Mouse (Mus musculus) liver, embryonic 12.5 days (tissue): ENCODE measurements around the gene Adamts12. TPM values are rescaled to one million over a fixed set of nuclear protein-coding genes. Genes with fewer than 3 reads are reported as not detected.

Experiments
- ATAC-seq: fragments of 200-750 bp; cut with Nextera tagmentation; 2 replicates; pipeline ENCODE4 v1.8.0; 2017; ENCODE audit warnings: moderate number of reproducible peaks, mild to moderate bottlenecking, moderate library complexity
- H3K27ac ChIP-seq: fragments of 300-500 bp; sonication (generic); 2 replicates; pipeline ENCODE4 v1.5.1; 2016; ENCODE audit warnings: mild to moderate bottlenecking
- H3K27me3 ChIP-seq: fragments of 300-500 bp; sonication (generic); replicated peaks from 2 replicates; pipeline ENCODE4 v1.6.1; 2016; ENCODE audit warnings: mild to moderate bottlenecking, moderate library complexity
- H3K36me3 ChIP-seq: fragments of 300-500 bp; sonication (generic); 2 replicates; pipeline ENCODE4 v1.6.1; 2016; ENCODE audit warnings: mild to moderate bottlenecking, moderate library complexity
- H3K4me1 ChIP-seq: fragments of 300-500 bp; sonication (generic); 2 replicates; pipeline ENCODE4 v1.6.1; 2016
- H3K4me2 ChIP-seq: fragments of 300-500 bp; sonication (generic); 2 replicates; pipeline ENCODE4 v1.6.1; 2016; ENCODE audit warnings: mild to moderate bottlenecking, moderate library complexity
- H3K4me3 ChIP-seq: fragments of 300-500 bp; sonication (generic); 2 replicates; pipeline ENCODE4 v1.5.1; 2016; ENCODE audit warnings: mild to moderate bottlenecking, moderate library complexity
- H3K9ac ChIP-seq: fragments of 300-500 bp; sonication (generic); 2 replicates; pipeline ENCODE4 v1.6.1; 2016; ENCODE audit warnings: mild to moderate bottlenecking, moderate library complexity
- H3K9me3 ChIP-seq: fragments of 300-500 bp; sonication (generic); replicated peaks from 2 replicates; pipeline ENCODE4 v1.6.1; 2016; ENCODE audit warnings: mild to moderate bottlenecking, moderate library complexity
- WGBS: fragments of 180-500 bp; shearing (Covaris S2); methylation state at CpG from one replicate; pipeline ENCODE4 v1.1.7; 2016; ENCODE audit not compliant: insufficient replicate concordance; 5-methylcytosine and 5-hydroxymethylcytosine counted together
- polyA plus RNA-seq: library from polyadenylated mRNA; unstranded; fragments of >200 nt; fragmentation: Nextera tagmentation; extraction: Ambion mirVana; gene quantifications from 2 replicates; pipeline ENCODE4 v1.2.1, GENCODE M21; 2016

Adamts12 gene
- polyA plus RNA-seq, 1 experiment from 2014 or later, result 0.87 TPM

DNA sequence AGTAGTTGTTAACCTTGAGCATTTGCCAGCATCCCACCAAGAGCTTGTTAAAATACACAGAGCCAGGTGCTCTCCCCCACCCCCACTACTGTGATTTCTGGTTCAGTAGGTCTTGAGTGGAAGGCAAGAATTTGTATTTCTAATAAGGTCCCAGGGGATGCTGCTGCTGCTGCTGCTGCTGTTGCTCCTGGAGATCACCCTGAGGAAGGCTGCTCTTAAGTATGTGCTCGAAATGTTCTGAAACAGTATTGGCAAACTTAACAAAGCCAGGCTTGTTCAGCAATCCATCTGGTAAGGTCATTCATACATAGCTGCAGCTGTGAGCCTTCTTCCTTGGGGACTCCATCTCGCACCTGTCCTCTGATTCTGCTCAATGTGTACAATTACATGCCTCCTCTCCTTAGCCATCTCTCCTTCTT, 115.2 kb downstream of the Adamts12 start:
- 55% methylated on average over 2 of the region's 2 CpGs for WGBS

DNA sequence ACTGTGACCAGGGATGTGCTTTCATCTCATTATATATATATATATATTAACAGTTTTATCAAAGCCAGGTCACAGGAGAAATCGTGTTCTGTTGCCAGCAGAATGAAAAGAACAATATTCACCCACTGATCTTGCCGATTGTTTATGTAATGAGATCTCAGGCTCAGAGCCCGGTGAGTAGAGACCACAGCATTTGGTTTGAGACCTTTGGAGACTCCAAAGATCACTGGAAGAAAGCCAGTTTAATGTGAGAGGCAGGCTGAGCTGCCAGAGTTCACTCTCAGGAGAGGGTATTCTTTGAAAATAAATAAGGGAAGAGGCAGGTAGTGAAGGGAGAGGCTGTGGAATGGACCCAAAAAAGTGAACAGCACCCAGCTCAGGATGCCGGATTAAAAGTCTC, 122.1 kb downstream of the Adamts12 start:
- Histone ChIP-seq H3K36me3 (no peaks in the 10 kb centered on the region), H3K27me3 (no peaks in the 10 kb centered on the region), H3K4me2 (no peak overlapping the region), H3K9ac (no peak overlapping the region), H3K27ac (no peak overlapping the region), H3K4me1 (no peaks in the 10 kb centered on the region), H3K4me3 (no peak overlapping the region), H3K9me3 (no peaks in the 10 kb centered on the region)
- WGBS, result 55% methylated on average over 4 of the region's 4 CpGs
- ATAC-seq, result no peak

More for the DNA sequence above, 115.2 kb downstream of the Adamts12 start:
- ATAC-seq, result no peak
- Histone ChIP-seq H3K36me3 (no peaks in the 10 kb centered on the region), H3K27ac (no peak overlapping the region), H3K4me2 (no peak overlapping the region), H3K4me3 (no peak overlapping the region), H3K9ac (no peak overlapping the region), H3K9me3 (no peaks in the 10 kb centered on the region), H3K4me1 (no peaks in the 10 kb centered on the region), H3K27me3 (no peaks in the 10 kb centered on the region)

DNA sequence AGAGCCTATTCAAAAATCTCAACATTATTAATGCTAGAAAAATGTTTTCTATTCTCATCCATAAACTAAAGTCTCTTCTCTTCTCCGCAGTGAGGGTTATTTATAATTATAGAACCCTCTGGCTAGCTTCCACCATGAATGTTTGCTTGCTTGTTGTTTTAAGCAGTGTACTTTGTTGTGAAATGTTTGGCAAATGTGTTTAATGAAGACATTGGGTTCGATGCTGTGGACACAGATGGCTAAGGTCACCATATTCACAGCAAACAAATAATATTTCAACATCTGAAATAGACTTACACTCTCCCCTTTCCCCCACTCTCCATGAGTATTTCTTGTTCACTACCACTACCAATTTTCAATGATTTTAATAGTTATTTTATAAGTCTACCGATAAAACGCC, 125.9 kb downstream of the Adamts12 start:
- Histone ChIP-seq H3K27me3 (no peaks in the 10 kb centered on the region), H3K36me3 (no peaks in the 10 kb centered on the region), H3K4me3 (no peak overlapping the region), H3K9me3 (no peaks in the 10 kb centered on the region), H3K27ac (no peak overlapping the region), H3K4me1 (no peaks in the 10 kb centered on the region), H3K4me2 (no peak overlapping the region), H3K9ac (no peak overlapping the region)
- WGBS, result 61% methylated on average over 4 of the region's 4 CpGs
- ATAC-seq, result no peak

DNA sequence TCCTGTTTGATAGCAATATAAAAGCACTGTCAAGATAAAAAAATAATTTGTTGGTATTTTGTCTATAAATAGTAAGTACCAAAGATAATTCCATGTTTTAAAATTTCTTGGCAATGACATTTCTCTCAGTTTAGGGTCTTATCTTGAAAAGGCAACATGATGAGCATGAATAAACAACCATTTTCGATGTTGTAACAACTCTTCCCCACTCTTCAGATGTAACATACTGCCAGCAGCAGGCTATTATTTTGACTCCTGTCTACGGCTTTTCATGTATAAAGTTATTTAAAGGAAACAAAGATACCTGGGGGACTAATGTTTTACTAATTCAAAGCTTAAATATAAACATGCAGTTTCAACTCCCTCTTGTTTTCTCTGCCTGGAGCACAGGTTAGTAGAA, 128.2 kb downstream of the Adamts12 start:
- no peak overlapping the region for H3K27ac ChIP-seq
- no peaks in the 10 kb centered on the region for H3K9me3 ChIP-seq
- no peaks in the 10 kb centered on the region for H3K4me1 ChIP-seq
- 56% methylated on average over 2 of the region's 2 CpGs for WGBS
- no peak overlapping the region for H3K9ac ChIP-seq
- no peak overlapping the region for H3K4me2 ChIP-seq
- ATAC-seq, result no peak
- H3K36me3 ChIP-seq, result no peaks in the 10 kb centered on the region
- H3K4me3 ChIP-seq, result no peak overlapping the region
- no peaks in the 10 kb centered on the region for H3K27me3 ChIP-seq

DNA sequence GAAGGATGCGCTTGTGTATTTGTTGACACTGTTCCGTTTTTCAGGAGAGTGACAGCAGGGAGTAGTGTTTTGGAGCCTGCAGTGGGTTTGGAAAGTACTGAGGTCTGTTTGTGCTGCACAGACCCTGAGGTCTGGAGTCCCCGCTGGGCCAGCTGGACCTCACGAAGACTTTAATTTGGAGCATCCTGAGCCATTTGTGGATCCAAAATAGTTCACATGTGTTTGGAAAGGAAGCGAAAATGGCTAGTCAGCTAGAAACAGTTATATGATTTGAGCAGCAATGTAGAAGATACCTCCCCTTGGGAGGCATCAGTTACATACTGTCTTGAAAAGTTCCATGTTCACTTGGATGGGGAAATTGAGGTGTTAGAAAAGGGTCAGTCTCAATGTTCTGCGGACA, 132.5 kb downstream of the Adamts12 start:
- Histone ChIP-seq H3K4me1 (no peaks in the 10 kb centered on the region), H3K9me3 (no peaks in the 10 kb centered on the region), H3K36me3 (no peaks in the 10 kb centered on the region), H3K9ac (no peak overlapping the region), H3K4me3 (no peak overlapping the region), H3K4me2 (no peak overlapping the region), H3K27ac (no peak overlapping the region), H3K27me3 (no peaks in the 10 kb centered on the region)
- 73% methylated on average over 6 of the region's 6 CpGs for WGBS
- no peak for ATAC-seq

DNA sequence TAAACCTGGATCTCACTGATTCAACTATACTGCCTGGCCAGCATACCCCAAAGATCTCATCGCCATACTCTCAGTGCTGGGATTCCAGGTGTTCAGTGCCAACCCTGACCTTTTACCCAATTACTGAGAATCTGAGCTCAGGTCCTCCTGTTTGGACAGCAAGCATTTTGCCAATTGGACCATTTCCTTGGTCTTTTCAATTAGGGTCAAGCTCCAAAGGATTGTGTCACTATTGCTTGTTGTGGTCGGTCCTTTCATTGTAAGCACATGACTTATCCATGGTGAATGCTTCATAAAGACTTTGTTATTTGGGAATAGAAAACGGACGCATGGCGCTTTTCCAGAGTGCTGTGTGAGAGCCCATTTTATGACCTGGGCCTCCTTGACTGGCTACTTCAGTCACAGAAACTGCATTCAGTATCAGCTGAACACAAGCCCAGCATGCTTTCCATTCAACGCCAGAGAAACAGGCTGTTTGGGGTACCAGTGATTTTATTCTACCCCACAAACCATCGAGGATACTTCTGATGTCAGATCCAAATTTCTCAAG, 133.7 kb downstream of the Adamts12 start:
- WGBS, result 68% methylated on average over 7 of the region's 7 CpGs
- Histone ChIP-seq H3K9me3 (no peaks in the 10 kb centered on the region), H3K36me3 (no peaks in the 10 kb centered on the region), H3K27ac (no peak overlapping the region), H3K4me2 (no peak overlapping the region), H3K9ac (no peak overlapping the region), H3K4me3 (no peak overlapping the region), H3K27me3 (no peaks in the 10 kb centered on the region), H3K4me1 (no peaks in the 10 kb centered on the region)
- no peak for ATAC-seq

- no peaks in the 10 kb centered on the region for H3K27me3 ChIP-seq
- no peak overlapping the region for H3K9ac ChIP-seq
- no peaks in the 10 kb centered on the region for H3K36me3 ChIP-seq
- no peak overlapping the region for H3K27ac ChIP-seq
- no peaks in the 10 kb centered on the region for H3K9me3 ChIP-seq
- H3K4me3 ChIP-seq, result no peak overlapping the region
- H3K4me1 ChIP-seq, result no peaks in the 10 kb centered on the region
- 70% methylated on average over 6 of the region's 6 CpGs for WGBS
- no peak for ATAC-seq
- H3K4me2 ChIP-seq, result no peak overlapping the region
Observed at GRCm38 (mm10) chr15:11203084-11203483, 138.5 kb downstream of the Adamts12 start.

DNA sequence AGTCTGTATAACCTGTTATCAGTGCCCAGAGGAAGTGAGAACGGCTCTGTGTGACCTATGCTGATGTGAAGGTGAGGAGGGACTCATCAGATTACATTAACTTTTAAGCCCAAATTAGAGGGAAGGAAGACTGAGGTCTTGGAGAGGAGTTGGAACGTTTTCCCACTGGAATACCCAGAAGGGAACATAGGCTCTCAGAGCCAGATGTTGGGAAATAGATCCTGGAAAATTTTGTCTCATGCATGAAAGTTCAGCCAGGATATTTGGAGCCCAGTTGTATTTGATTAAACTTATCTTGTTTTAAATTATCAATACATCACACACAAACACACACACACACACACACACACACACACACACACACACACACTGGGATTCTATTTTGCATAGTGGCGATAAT, 140.3 kb downstream of the Adamts12 start:
- Histone ChIP-seq H3K27me3 (no peaks in the 10 kb centered on the region), H3K27ac (no peak overlapping the region), H3K4me2 (no peak overlapping the region), H3K9me3 (no peaks in the 10 kb centered on the region), H3K4me1 (no peaks in the 10 kb centered on the region), H3K4me3 (no peak overlapping the region), H3K9ac (no peak overlapping the region), H3K36me3 (no peaks in the 10 kb centered on the region)
- WGBS, result 51% methylated on average over 3 of the region's 3 CpGs
- ATAC-seq, result no peak

DNA sequence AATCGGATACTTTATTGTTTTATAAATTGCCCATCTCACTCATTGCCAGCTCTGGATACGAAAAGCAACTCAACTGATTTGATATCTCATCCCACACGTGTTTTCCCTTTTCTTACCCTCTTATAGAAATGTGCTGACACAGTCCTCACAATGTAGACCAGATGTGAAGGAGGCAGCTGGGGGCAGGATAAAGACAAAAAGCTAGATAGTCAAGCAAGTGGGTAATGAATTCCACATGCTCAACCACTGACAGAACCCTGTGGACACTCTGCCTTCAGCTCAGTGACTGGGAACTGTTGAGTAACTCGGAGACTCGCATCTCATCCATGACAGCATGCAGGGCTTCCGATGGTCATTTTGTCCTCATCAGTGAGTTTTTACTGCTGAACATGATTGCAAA, 146.4 kb downstream of the Adamts12 start:
- no peaks in the 10 kb centered on the region for H3K27me3 ChIP-seq
- no peaks in the 10 kb centered on the region for H3K9me3 ChIP-seq
- H3K4me3 ChIP-seq, result no peak overlapping the region
- no peak overlapping the region for H3K4me2 ChIP-seq
- H3K9ac ChIP-seq, result no peak overlapping the region
- 71% methylated on average over 6 of the region's 6 CpGs for WGBS
- no peaks in the 10 kb centered on the region for H3K4me1 ChIP-seq
- no peak for ATAC-seq
- no peaks in the 10 kb centered on the region for H3K36me3 ChIP-seq
- no peak overlapping the region for H3K27ac ChIP-seq

GRCm38 (mm10) chr15:11233906-11234632, 169.5 kb downstream of the Adamts12 start:
- Histone ChIP-seq H3K27ac (no peak overlapping the region), H3K4me3 (no peak overlapping the region), H3K9me3 (no peaks in the 10 kb centered on the region), H3K4me2 (no peak overlapping the region), H3K27me3 (no peaks in the 10 kb centered on the region), H3K9ac (no peak overlapping the region), H3K4me1 (no peaks in the 10 kb centered on the region), H3K36me3 (no peaks in the 10 kb centered on the region)
- ATAC-seq, result no peak
- 63% methylated on average over 4 of the region's 4 CpGs for WGBS

- Histone ChIP-seq H3K27me3 (no peaks in the 10 kb centered on the region), H3K27ac (no peak overlapping the region), H3K4me2 (no peak overlapping the region), H3K9ac (no peak overlapping the region), H3K4me1 (no peaks in the 10 kb centered on the region), H3K36me3 (no peaks in the 10 kb centered on the region), H3K4me3 (no peak overlapping the region), H3K9me3 (no peaks in the 10 kb centered on the region)
- 60% methylated on average over 3 of the region's 3 CpGs for WGBS
- ATAC-seq, result no peak
Observed at GRCm38 (mm10) chr15:11240406-11240805, 175.8 kb downstream of the Adamts12 start.

DNA sequence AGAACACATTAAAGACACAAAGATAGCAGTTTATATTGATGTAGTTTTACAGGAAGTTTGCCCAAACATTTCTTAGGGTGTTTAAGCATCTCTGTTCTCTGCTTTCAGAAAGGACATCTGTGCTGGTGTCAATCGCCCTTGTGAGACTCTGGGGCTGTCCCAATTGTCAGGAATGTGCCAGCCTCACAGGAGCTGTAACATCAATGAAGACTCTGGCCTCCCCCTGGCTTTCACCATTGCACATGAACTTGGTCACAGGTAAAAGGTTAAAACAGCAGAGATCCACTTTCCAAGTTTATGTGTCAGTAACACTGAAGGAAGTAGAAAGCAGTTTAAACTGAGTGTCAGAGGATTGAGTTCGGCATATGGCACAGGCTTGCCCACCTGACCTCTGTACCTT, 176.7 kb downstream of the Adamts12 start:
- H3K36me3 ChIP-seq, result no peaks in the 10 kb centered on the region
- H3K9me3 ChIP-seq, result no peaks in the 10 kb centered on the region
- ATAC-seq, result no peak
- H3K4me3 ChIP-seq, result no peak overlapping the region
- no peaks in the 10 kb centered on the region for H3K4me1 ChIP-seq
- WGBS, result 52% methylated on average over 2 of the region's 2 CpGs
- H3K27me3 ChIP-seq, result no peaks in the 10 kb centered on the region
- H3K4me2 ChIP-seq, result no peak overlapping the region
- H3K27ac ChIP-seq, result no peak overlapping the region
- H3K9ac ChIP-seq, result no peak overlapping the region

DNA sequence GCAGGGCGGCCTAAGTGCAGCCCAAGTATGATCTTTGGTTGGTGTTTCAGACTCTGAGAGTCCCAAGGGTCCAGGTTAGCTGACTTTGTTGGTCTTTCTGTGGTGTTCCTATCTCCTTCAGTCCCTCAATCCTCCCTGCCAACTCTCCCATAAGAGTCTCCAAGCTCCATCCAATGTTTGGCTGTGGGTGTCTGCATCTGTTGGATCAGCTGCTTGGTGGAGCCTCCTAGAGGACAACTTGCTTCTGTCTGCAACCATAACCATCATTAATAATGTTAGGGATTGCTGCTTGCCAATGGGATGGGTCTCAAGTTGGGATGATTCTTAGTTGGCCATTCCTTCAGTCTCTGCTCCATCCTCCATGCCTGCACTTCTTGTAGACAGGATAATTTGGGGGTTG, 181.8 kb downstream of the Adamts12 start:
- ATAC-seq, result no peak
- Histone ChIP-seq H3K9ac (no peak overlapping the region), H3K36me3 (no peaks in the 10 kb centered on the region), H3K27me3 (no peaks in the 10 kb centered on the region), H3K27ac (no peak overlapping the region), H3K9me3 (no peaks in the 10 kb centered on the region), H3K4me3 (no peak overlapping the region), H3K4me2 (no peak overlapping the region), H3K4me1 (no peaks in the 10 kb centered on the region)
- 56% methylated on average over 1 of the region's 1 CpGs for whole genome bisulfite sequencing
